Mouse (Mus musculus) 3134 (cell line): ENCODE data around the gene Coq10a.

Experiments
- DNase-seq: peaks from one replicate; pipeline ENCODE4 v3.0.0-alpha.2; 2011; ENCODE audit warnings: low spot score; ENCODE audit not compliant: insufficient read length; ENCODE audit errors: extremely low read depth

Coq10a gene

DNA sequence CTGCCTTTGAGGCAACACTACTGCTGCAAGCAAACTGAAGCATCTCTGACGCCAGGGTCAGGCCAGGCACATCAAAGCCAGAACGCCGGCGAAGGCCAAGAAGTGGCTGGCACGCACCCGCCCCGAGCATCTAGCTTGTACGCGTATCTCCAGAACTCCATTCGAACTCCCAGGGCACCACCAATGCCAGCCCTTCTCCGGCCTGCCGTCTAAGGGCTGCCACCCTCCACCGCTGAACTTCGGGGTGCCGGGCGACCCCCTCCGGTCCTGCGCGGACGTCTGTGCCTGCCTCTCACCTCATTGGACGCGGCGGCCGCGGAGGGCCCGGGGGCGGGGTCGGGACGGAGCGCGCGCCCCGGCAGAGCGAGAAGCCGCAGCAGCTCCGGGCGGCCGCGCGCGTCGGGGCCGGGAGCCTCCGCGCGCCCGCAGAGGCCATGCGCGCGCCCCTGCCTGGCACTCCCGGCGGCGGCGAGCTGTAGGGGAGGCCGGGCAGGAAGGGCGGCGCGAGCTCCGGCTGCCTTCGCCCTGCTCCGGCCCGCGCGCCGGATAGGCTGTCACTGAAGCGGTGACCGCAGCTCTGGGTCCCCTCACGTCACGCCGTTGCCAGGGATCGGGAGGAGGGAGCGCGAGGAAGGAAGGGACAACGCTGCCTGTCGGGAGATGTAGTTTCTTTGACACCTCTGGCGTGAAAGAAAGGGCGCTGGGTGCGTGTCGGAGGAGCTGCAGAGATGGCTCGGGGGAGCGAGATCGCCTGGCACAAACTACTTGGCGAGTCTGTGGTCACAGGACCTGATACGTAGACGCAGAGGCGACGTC is at the start of gene Coq10a:
TSS of gene Coq10a (minus strand) at position 596 of the 816 bp plus-strand sequence.
- DNase-seq: peak; percentile 95

DNA sequence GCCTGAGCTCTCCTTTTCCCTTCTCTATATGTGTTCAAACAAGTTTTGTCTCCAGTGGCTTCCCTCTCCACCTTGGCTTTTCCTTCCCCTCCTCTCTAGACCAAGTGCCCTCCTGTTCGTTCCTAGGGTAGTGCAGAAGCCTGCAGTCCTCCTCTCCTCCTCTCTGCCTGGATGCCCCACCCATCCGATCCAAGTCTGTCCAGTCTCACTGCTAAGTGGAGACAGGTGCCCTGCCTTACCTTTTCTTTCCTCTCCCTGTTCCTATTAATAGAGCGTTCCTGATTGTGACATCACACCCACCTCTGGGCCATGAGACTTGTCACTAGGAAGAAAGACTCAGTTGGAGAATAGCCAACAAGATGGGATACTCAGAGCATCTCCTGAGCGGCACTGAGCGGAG is 46.1 kb upstream of the Coq10a start:
- DNase-seq: no peak

DNA sequence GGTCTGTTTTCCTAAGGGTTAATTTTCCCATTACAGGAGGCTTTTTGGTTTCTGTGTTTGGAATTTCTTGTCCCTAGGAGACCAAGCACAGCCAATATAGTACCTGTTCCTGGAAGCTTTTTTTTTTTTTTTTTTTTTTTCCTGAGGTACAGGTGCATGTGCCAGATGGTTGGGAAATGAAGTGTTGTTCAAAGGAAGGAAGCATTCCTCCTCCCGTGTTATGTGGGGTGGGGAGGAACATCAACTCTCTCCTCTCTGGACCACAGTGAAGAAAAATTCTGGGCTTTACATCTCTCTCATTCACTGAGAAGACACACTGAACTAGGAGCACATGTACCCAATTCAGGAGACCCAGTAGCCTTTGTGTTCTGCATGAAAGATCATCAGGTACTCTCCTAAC is 44.3 kb upstream of the Coq10a start:
- no peak for DNase-seq

- DNase-seq: no peak
Measured at GRCm38 (mm10) chr10:128412558-128412957, 43.8 kb upstream of the Coq10a start.

DNA sequence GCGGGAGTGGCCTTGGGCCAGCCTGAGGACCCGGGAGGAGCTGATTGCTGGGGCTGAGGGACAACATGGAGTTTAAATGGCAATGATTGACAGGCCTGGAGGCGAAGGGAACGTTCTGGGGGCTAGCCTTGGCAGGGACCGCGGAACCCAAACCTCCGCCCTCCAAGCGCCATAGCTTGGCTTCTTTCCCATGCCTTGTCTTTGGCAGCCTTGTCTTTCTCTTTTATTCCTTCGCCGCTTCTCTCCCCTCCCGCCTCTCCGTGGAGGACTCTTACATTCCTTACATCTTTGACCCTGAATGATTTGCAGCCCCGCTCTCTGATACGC is 43.2 kb upstream of the Coq10a start:
- DNase-seq: no peak

GRCm38 (mm10) chr10:128411211-128412054 is 42.6 kb upstream of the Coq10a start, which contains the start of the genes Nabp2 and Rnf41:
Gene Nabp2 (minus strand): TSS chr10:128411492.
Gene Rnf41 (plus strand): TSS chr10:128411657.
- peak; percentile 98 for DNase-seq

- DNase-seq: no peak
Measured at GRCm38 (mm10) chr10:128410560-128410845, 41.7 kb upstream of the Coq10a start.

DNA sequence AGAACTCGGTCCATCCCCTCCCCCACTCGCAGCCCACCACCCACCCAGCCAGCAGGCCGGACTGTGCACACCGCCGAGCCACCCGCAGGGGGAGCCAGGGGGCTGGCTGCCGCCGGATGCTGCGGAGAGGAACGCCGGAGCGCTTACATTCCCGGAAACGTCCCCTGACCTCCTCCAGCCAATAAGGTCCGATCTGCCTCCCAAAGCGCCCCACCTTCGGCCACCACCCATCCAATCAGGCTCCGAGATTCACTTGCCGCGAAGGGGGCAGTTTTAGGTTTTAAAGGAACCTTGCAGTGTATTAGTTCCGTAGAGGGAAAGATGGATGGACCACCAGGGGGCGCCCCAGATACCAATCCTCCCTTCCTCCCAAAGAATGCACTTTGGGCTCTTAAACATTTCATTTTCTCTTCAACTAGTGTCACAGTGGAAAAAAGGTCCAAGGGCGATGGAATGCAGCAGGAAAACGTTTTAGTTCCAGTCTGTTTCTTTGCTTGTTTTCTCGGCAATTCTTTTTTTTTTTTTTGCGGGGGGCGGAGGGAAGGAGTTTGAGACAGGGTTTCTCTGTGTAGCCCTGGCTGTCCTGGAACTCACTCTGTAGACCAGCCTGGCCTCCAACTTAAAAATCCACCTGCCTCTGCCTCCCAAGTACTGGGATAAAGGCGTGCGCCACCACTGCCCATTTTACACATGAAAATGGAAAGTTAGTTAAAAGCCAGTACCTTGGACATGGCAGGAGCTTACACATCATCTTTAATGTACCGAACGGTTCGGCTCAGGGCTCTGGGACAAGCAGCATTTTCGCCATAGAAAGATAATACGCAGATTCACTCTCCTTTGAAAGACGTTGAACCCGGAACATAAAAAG is 41.1 kb upstream of the Coq10a start:
- DNase-seq: peak; percentile 97

GRCm38 (mm10) chr10:128408591-128409535 is 40.1 kb upstream of the Coq10a start:
- no peak for DNase-seq

DNA sequence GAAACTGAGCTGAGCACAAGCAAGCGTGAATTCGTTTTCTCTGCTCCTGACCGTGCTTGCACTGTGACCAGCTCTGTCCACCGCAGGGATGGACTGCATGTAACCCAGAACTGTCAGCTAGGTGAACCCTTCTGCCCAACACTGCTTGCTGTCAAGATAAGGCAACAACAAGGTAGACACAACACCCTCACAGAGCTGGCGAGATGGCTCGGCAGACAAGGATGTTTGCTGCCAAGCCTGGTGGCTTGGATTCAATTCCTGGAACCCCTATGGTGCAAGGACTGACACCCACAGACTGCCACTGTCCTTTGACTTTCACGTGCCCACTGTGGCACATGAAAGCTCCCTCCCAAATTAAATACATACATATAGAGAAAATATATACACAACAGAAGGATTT is 35.1 kb upstream of the Coq10a start:
- no peak for DNase-seq

DNA sequence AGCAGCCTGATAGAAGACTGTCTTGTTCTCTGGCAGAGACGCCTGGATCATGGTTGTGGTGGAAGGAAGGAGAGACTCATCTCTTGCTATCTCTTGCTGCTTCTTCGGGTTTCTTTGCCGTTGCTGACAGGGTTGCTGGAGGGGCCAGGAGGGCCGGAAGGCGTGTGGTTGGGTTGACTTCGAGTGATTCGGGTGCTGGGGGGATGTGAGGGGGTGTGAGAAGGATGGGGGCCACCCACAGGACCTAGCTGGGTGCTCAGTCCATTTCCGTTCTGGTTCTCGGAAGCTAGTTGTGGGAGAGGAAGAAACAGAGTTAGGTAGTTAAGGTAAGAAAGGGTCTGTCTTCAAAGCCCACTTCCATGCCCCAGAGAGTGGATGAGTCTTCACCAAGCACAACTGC is 32.8 kb upstream of the Coq10a start:
- DNase-seq: no peak

- no peak for DNase-seq
Measured at GRCm38 (mm10) chr10:128401056-128401455, 32.3 kb upstream of the Coq10a start, which contains the start of gene Slc39a5. Gene Slc39a5 (minus strand): TSS chr10:128401229.

- DNase-seq: no peak
Measured at GRCm38 (mm10) chr10:128400338-128400737, 31.5 kb upstream of the Coq10a start.

DNA sequence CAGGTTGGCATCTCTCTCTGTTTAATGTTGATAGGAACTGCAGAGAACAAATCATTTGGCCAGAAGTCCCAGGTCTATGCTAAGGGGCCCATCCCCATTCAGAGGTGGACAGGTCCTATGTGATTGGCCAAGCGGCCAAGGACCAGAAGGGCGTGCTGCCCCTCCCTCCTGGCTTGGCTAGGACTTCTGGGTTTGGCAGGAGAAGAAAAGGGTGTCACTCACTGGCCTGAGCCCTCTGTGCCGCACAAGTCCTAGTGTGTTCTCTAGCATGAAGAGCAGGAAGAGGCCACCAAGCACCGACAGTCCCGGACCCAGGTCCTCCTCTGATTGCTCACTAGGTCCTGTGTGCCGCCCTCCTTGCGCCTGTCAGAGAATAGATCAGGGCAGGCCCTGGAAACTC is 28.7 kb upstream of the Coq10a start:
- DNase-seq: no peak

DNA sequence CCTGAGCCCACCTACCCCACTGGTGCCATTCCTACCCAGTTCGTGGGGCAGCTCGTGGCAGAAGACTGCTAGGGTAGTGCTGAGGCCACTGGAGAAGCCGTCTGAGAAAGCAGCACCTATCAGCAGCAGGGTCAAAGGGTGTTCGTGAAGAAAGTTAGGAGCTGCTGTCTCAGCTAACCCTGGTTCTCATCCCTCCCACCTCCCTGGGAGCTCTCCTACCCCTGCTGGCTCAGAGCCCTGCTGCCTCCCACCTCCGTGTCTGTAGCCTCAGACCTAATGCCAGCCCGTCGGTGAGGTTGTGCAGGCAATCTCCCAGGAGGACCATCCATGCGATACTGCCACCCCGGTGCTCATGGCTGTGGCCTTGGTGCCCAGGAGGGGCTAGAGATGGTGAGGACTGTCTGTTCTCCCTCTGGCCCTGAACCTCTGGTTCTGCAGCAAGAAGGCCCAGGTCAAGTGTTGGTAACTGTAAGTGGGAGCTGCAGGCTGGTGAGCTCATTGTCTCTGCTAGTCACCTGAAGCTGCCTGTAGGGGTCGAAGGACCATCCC is 28.0 kb upstream of the Coq10a start:
- DNase-seq: no peak

GRCm38 (mm10) chr10:128396017-128396673 is 27.3 kb upstream of the Coq10a start:
- DNase-seq: no peak

DNA sequence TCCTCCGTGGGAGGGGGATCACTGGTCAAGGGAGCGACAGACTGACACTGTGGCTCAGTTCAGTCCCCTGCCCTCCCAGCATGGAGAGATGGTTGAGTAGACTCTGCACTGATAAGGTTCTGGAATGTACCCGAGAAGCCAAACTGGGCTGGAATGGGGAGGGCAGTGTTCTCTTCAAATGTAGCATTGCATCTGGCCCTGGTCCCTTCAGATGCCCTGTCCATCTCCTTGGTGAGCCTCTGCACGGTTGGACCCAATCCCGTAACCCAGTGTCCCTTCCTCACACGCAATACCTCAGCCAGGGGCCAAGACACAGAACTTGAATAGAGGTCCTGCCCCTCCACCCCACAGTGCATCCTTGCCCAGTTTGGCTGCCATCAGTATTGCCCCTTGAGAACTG is 23.1 kb upstream of the Coq10a start:
- no peak for DNase-seq

DNA sequence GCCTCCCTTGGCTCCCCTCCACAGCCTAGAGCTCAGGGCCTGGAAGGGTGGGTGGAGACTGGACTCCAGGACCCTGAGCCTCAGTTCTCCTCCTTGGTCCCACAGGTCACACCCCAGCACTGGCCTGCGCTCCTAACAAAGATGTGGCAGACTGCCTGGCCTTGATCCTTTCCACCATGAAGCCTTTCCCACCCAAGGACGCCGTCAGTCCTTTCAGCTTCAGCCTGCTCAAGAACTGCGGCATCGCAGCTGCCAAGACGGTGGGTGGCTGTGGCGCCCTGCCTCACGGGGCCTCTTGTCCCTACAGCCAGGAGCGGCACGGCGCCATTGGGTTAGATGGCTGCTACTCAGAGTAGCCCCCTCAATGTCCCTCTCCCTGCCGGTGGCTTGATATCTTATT is 21.6 kb upstream of the Coq10a start:
- no peak for DNase-seq

DNA sequence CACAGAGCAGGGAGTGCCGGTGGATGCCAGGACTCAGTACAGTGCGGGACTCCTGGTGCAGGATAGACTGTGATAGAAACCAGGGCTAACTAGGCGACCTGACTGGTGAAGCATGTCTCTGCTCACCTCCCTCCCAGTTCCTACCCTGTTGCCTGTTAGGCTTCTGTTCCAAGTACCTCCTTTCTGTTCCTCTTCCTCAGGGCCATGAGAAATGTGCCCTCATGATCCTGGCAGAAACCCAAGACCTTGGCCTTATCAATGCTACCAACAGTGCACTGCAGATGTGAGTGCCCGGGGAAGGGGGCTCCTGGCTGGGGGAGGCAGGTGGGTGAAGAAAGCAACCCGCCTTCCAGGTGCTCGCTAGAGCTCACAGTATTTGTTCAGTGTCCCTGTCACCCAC is 20.8 kb upstream of the Coq10a start:
- DNase-seq: no peak
